Mouse (Mus musculus) limb, embryonic 11.5 days (tissue): ENCODE results near the gene Sulf2. TPM values are rescaled to one million over a fixed set of nuclear protein-coding genes. Genes with fewer than 3 reads are reported as not detected.
"Not testable (repeated sequence)": the region's sequence is repeated elsewhere in the genome, so short reads cannot be mapped to it uniquely, and the experiment has no call there.

Source experiments
- ATAC-seq: fragments of 200-750 bp; cut with Nextera tagmentation; 2 replicates; pipeline ENCODE4 v1.8.0; 2017; ENCODE audit warnings: low read depth; ENCODE audit not compliant: insufficient number of reproducible peaks, low FRiP score, low TSS enrichment
- DNase-seq: peaks from one replicate; pipeline ENCODE4 v3.0.0-alpha.2; 2015; ENCODE audit warnings: low spot score
- H3K27ac ChIP-seq: fragments of 300-500 bp; sonication (generic); replicated peaks from 2 replicates; pipeline ENCODE4 v1.5.1; 2014; ENCODE audit warnings: low read depth, mild to moderate bottlenecking, low read length
- H3K27me3 ChIP-seq: fragments of 300-500 bp; sonication (generic); 2 replicates; pipeline ENCODE4 v1.6.1; 2014; ENCODE audit warnings: mild to moderate bottlenecking, low read length, mixed read lengths; ENCODE audit not compliant: control insufficient read depth, insufficient read depth
- H3K36me3 ChIP-seq: fragments of 300-500 bp; sonication (generic); 2 replicates; pipeline ENCODE4 v1.6.1; 2014; ENCODE audit warnings: mild to moderate bottlenecking, low read length, moderate library complexity, mixed read lengths; ENCODE audit not compliant: control insufficient read depth, insufficient read depth
- H3K4me1 ChIP-seq: fragments of 300-500 bp; sonication (generic); 2 replicates; pipeline ENCODE4 v1.6.1; 2014; ENCODE audit warnings: low read length, mixed read lengths; ENCODE audit not compliant: control insufficient read depth, insufficient read depth
- H3K4me2 ChIP-seq: fragments of 300-500 bp; sonication (generic); 2 replicates; pipeline ENCODE4 v1.6.1; 2014; ENCODE audit warnings: low read depth, mild to moderate bottlenecking, moderate library complexity; ENCODE audit not compliant: severe bottlenecking
- H3K4me3 ChIP-seq: fragments of 300-500 bp; sonication (generic); 2 replicates; pipeline ENCODE4 v1.5.1; 2014; ENCODE audit warnings: low read depth, low read length
- H3K9ac ChIP-seq: fragments of 300-500 bp; sonication (generic); 2 replicates; pipeline ENCODE4 v1.6.1; 2014; ENCODE audit warnings: mild to moderate bottlenecking, low read length
- H3K9me3 ChIP-seq: fragments of 300-500 bp; sonication (generic); 2 replicates; pipeline ENCODE4 v1.6.1; 2016; ENCODE audit warnings: low read length; ENCODE audit not compliant: control insufficient read depth
- WGBS: fragments of 180-500 bp; shearing (Covaris S2); extraction: QIAGEN DNeasy Blood & Tissue Kit; methylation state at CpG from one replicate; pipeline ENCODE4 v1.1.7; 2014; 5-methylcytosine and 5-hydroxymethylcytosine counted together
- polyA plus RNA-seq: library from polyadenylated mRNA; unstranded; fragments of >200 nt; fragmentation: Nextera tagmentation; extraction: Ambion mirVana; gene quantifications from 2 replicates; pipeline ENCODE4 v1.2.1, GENCODE M21; 2014

The Sulf2 gene
- polyA plus RNA-seq, 1 experiment from 2014 or later = 193 TPM

GRCm38 (mm10) chr2:166092412-166092811 is 63.1 kb downstream of the Sulf2 start:
- Histone ChIP-seq H3K36me3 (peaks cover 27% of the 10 kb centered on the region), H3K9ac (no peak overlapping the region), H3K4me3 (no peak overlapping the region), H3K4me1 (peaks cover 5% of the 10 kb centered on the region), H3K27me3 (no peaks in the 10 kb centered on the region), H3K4me2 (no peak overlapping the region), H3K27ac (no peak overlapping the region), H3K9me3 (no peaks in the 10 kb centered on the region)
- DNase-seq (no peak), ATAC-seq (no peak)
- WGBS = 84% methylated on average over 6 of the region's 6 CpGs

- ATAC-seq = no peak
These were observed 63.9 kb downstream of the Sulf2 start for GRCm38 (mm10) chr2:166091599-166091998.

GRCm38 (mm10) chr2:166090131-166090581 is 65.3 kb downstream of the Sulf2 start:
- H3K27me3 ChIP-seq = no peaks in the 10 kb centered on the region
- H3K4me3 ChIP-seq = no peak overlapping the region
- 33% methylated on average over 7 of the region's 7 CpGs for WGBS
- H3K27ac ChIP-seq = peak overlapping the region; percentile 24; the same call in 1 of the 2 replicates
- peaks cover 32% of the 10 kb centered on the region for H3K36me3 ChIP-seq
- no peak for ATAC-seq
- H3K4me2 ChIP-seq = no peak overlapping the region
- H3K4me1 ChIP-seq = peaks cover 5% of the 10 kb centered on the region
- H3K9ac ChIP-seq = no peak overlapping the region; the same call in 1 of the 2 replicates
- no peaks in the 10 kb centered on the region for H3K9me3 ChIP-seq
- DNase-seq = no peak

More at GRCm38 (mm10) chr2:166091599-166091998, 63.9 kb downstream of the Sulf2 start:
- Histone ChIP-seq H3K4me3 (no peak overlapping the region), H3K9ac (no peak overlapping the region), H3K27me3 (no peaks in the 10 kb centered on the region), H3K27ac (no peak overlapping the region), H3K4me2 (no peak overlapping the region), H3K4me1 (peaks cover 5% of the 10 kb centered on the region), H3K9me3 (no peaks in the 10 kb centered on the region), H3K36me3 (peaks cover 30% of the 10 kb centered on the region)
- no peak for DNase-seq

GRCm38 (mm10) chr2:166088991-166089390 is 66.5 kb downstream of the Sulf2 start:
- Histone ChIP-seq H3K4me3 (no peak overlapping the region), H3K27me3 (no peaks in the 10 kb centered on the region), H3K9me3 (no peaks in the 10 kb centered on the region), H3K4me2 (no peak overlapping the region), H3K4me1 (peaks cover 5% of the 10 kb centered on the region), H3K36me3 (peaks cover 21% of the 10 kb centered on the region), H3K9ac (no peak overlapping the region), H3K27ac (no peak overlapping the region)
- no peak for ATAC-seq
- DNase-seq = no peak
- WGBS = 88% methylated on average over 9 of the region's 9 CpGs

- Histone ChIP-seq H3K9ac (no peak overlapping the region), H3K9me3 (no peaks in the 10 kb centered on the region), H3K27me3 (no peaks in the 10 kb centered on the region), H3K4me2 (no peak overlapping the region), H3K4me3 (no peak overlapping the region), H3K4me1 (peaks cover 5% of the 10 kb centered on the region), H3K27ac (no peak overlapping the region), H3K36me3 (peaks cover 14% of the 10 kb centered on the region)
- DNase-seq = no peak
- 89% methylated on average over 29 of the region's 29 CpGs for WGBS
- ATAC-seq = no peak
These were observed 68.8 kb downstream of the Sulf2 start for GRCm38 (mm10) chr2:166086457-166087233.

GRCm38 (mm10) chr2:166085780-166086179 is 69.7 kb downstream of the Sulf2 start:
- Histone ChIP-seq H3K36me3 (peaks cover 20% of the 10 kb centered on the region), H3K27ac (no peak overlapping the region), H3K27me3 (no peaks in the 10 kb centered on the region), H3K4me3 (no peak overlapping the region), H3K9ac (no peak overlapping the region), H3K4me1 (peaks cover 5% of the 10 kb centered on the region), H3K9me3 (no peaks in the 10 kb centered on the region), H3K4me2 (no peak overlapping the region)
- WGBS = 94% methylated on average over 10 of the region's 10 CpGs
- ATAC-seq = no peak
- no peak for DNase-seq

- H3K4me2 ChIP-seq, H3K27ac ChIP-seq, H3K4me1 ChIP-seq, H3K4me3 ChIP-seq, H3K9me3 ChIP-seq, H3K9ac ChIP-seq, H3K27me3 ChIP-seq, ATAC-seq: not testable (repeated sequence)
- 41% methylated on average over 6 of the region's 6 CpGs for WGBS
- DNase-seq = peak; percentile 78
- peaks cover 21% of the 10 kb centered on the region for H3K36me3 ChIP-seq
These were observed 70.5 kb downstream of the Sulf2 start for GRCm38 (mm10) chr2:166084964-166085363.

- no peaks in the 10 kb centered on the region for H3K9me3 ChIP-seq
- H3K4me2 ChIP-seq = no peak overlapping the region
- DNase-seq = no peak
- ATAC-seq = no peak
- H3K36me3 ChIP-seq = peaks cover 21% of the 10 kb centered on the region
- no peaks in the 10 kb centered on the region for H3K27me3 ChIP-seq
- no peak overlapping the region for H3K27ac ChIP-seq
- WGBS = 89% methylated on average over 7 of the region's 7 CpGs
- H3K4me1 ChIP-seq = no peaks in the 10 kb centered on the region
- no peak overlapping the region for H3K4me3 ChIP-seq
- H3K9ac ChIP-seq = no peak overlapping the region
These were observed 71.4 kb downstream of the Sulf2 start for GRCm38 (mm10) chr2:166084111-166084510.
